Mouse (Mus musculus): ENCODE data around the gene Dhtkd1. TPM values are rescaled to one million over a fixed set of nuclear protein-coding genes. Genes with fewer than 3 reads are reported as not detected.

The Dhtkd1 gene
- polyA plus RNA-seq, 1 experiment from 2014 or later = 8.4 TPM

GRCm38 (mm10) chr2:5877446-5877845, 65.1 kb downstream of the Dhtkd1 start:
- no peak for ATAC-seq (ENCODE audit: low FRiP score, low read depth)
- Histone ChIP-seq H3K4me2 (no peak overlapping the region), H3K36me3 (peaks cover 72% of the 10 kb centered on the region), H3K9me3 (no peaks in the 10 kb centered on the region), H3K4me1 (replicated peaks) (no peaks in the 10 kb centered on the region), H3K4me3 (no peak overlapping the region), H3K9ac (no peak overlapping the region), H3K27me3 (no peaks in the 10 kb centered on the region), H3K27ac (replicated peaks) (no peak overlapping the region)
- 74% methylated on average over 3 of the region's 3 CpGs for WGBS

GRCm38 (mm10) chr2:5869746-5870145, 72.8 kb downstream of the Dhtkd1 start:
- H3K9ac ChIP-seq = no peak overlapping the region
- H3K9me3 ChIP-seq = no peaks in the 10 kb centered on the region
- H3K4me2 ChIP-seq = no peak overlapping the region
- WGBS = 91% methylated on average over 5 of the region's 5 CpGs
- H3K36me3 ChIP-seq = peaks cover 53% of the 10 kb centered on the region
- no peak for ATAC-seq (ENCODE audit: low FRiP score, low read depth)
- no peaks in the 10 kb centered on the region for H3K27me3 ChIP-seq
- H3K4me1 ChIP-seq (replicated peaks) = no peaks in the 10 kb centered on the region
- no peak overlapping the region for H3K4me3 ChIP-seq
- no peak overlapping the region for H3K27ac ChIP-seq (replicated peaks)

GRCm38 (mm10) chr2:5867681-5868080, 74.9 kb downstream of the Dhtkd1 start:
- Histone ChIP-seq H3K36me3 (peaks cover 43% of the 10 kb centered on the region), H3K27ac (replicated peaks) (no peak overlapping the region), H3K27me3 (no peaks in the 10 kb centered on the region), H3K4me2 (no peak overlapping the region), H3K4me1 (replicated peaks) (no peaks in the 10 kb centered on the region), H3K9ac (no peak overlapping the region), H3K9me3 (no peaks in the 10 kb centered on the region), H3K4me3 (no peak overlapping the region)
- no peak for ATAC-seq (ENCODE audit: low FRiP score, low read depth)
- 89% methylated on average over 2 of the region's 2 CpGs for WGBS

GRCm38 (mm10) chr2:5862834-5863233, 79.8 kb downstream of the Dhtkd1 start, which contains the start of gene Gm13199:
Gene Gm13199 (minus strand): TSS chr2:5862934.
- H3K9me3 ChIP-seq = no peaks in the 10 kb centered on the region
- no peak within 1 kb of the TSS for H3K4me2 ChIP-seq
- 91% methylated on average over 3 of the region's 3 CpGs for WGBS
- H3K9ac ChIP-seq = no peak within 1 kb of the TSS
- no peaks in the 10 kb centered on the region for H3K27me3 ChIP-seq
- no peak within 1 kb of the TSS for H3K4me3 ChIP-seq
- H3K36me3 ChIP-seq = peaks cover 37% of the 10 kb centered on the region
- no peak within 1 kb of the TSS for H3K27ac ChIP-seq (replicated peaks)
- ATAC-seq (ENCODE audit: low FRiP score, low read depth) = no peak
- no peaks in the 10 kb centered on the region for H3K4me1 ChIP-seq (replicated peaks)

- H3K36me3 ChIP-seq = peaks cover 4% of the 10 kb centered on the region; the same call in 1 of the 2 replicates
- H3K4me1 ChIP-seq (replicated peaks) = 0 out of 2 replicates have a peak, but pooled peaks cover under 1% of the 10 kb centered on the region
- no peak for ATAC-seq (ENCODE audit: low FRiP score, low read depth)
- no peaks in the 10 kb centered on the region for H3K27me3 ChIP-seq
- H3K4me2 ChIP-seq = no peak overlapping the region
- H3K4me3 ChIP-seq = no peak overlapping the region
- H3K27ac ChIP-seq (replicated peaks) = no peak overlapping the region
- WGBS = 88% methylated on average over 5 of the region's 5 CpGs
- H3K9ac ChIP-seq = no peak overlapping the region
- H3K9me3 ChIP-seq = no peaks in the 10 kb centered on the region
These were observed 90.7 kb downstream of the Dhtkd1 start for GRCm38 (mm10) chr2:5851866-5852265.

GRCm38 (mm10) chr2:5851116-5851515, 91.5 kb downstream of the Dhtkd1 start:
- WGBS = 93% methylated on average over 9 of the region's 9 CpGs
- Histone ChIP-seq H3K9ac (no peak overlapping the region), H3K9me3 (no peaks in the 10 kb centered on the region), H3K4me2 (no peak overlapping the region), H3K27ac (replicated peaks) (no peak overlapping the region), H3K4me3 (no peak overlapping the region), H3K36me3 (no peaks in the 10 kb centered on the region), H3K27me3 (no peaks in the 10 kb centered on the region), H3K4me1 (replicated peaks) (peaks cover 8% of the 10 kb centered on the region)
- ATAC-seq (ENCODE audit: low FRiP score, low read depth) = no peak

Other genes with a start within 250 kb of the Dhtkd1 start
- gene Camk1d, start 228.3 kb downstream of the Dhtkd1 start, polyA plus RNA-seq (2015; fragmentation: Nextera tagmentation; extraction: Ambion mirVana) = 6.5 and 7.4 TPM in 2 replicates
- 23.9 and 31.7 TPM in 2 replicates for gene Nudt5, start 97.8 kb downstream of the Dhtkd1 start, polyA plus RNA-seq (2015; fragmentation: Nextera tagmentation; extraction: Ambion mirVana)
- 264 and 275 TPM in 2 replicates for gene Cdc123, start 97.6 kb downstream of the Dhtkd1 start, polyA plus RNA-seq (2015; fragmentation: Nextera tagmentation; extraction: Ambion mirVana)
- gene Gm13199, start 79.9 kb downstream of the Dhtkd1 start, polyA plus RNA-seq (2015; fragmentation: Nextera tagmentation; extraction: Ambion mirVana) = 1.2 and 1.3 TPM in 2 replicates
- 106 and 109 TPM in 2 replicates for gene Sec61a2, start 47.4 kb downstream of the Dhtkd1 start, polyA plus RNA-seq (2015; fragmentation: Nextera tagmentation; extraction: Ambion mirVana)
- gene Upf2, start 8.7 kb upstream of the Dhtkd1 start, polyA plus RNA-seq (2015; fragmentation: Nextera tagmentation; extraction: Ambion mirVana) = 6.9 and 8.5 TPM in 2 replicates
- 7.8 and 10.1 TPM in 2 replicates for gene Proser2, start 187.4 kb upstream of the Dhtkd1 start, polyA plus RNA-seq (2015; fragmentation: Nextera tagmentation; extraction: Ambion mirVana)

Measured in hindbrain, embryonic 15.5 days (tissue).